Mouse (Mus musculus): ENCODE measurements around the gene Coq6. TPM values are rescaled to one million over a fixed set of nuclear protein-coding genes. Genes with fewer than 3 reads are reported as not detected.

Coq6 gene
- polyA plus RNA-seq, 1 experiment from 2014 or later, result 41.5 TPM

DNA sequence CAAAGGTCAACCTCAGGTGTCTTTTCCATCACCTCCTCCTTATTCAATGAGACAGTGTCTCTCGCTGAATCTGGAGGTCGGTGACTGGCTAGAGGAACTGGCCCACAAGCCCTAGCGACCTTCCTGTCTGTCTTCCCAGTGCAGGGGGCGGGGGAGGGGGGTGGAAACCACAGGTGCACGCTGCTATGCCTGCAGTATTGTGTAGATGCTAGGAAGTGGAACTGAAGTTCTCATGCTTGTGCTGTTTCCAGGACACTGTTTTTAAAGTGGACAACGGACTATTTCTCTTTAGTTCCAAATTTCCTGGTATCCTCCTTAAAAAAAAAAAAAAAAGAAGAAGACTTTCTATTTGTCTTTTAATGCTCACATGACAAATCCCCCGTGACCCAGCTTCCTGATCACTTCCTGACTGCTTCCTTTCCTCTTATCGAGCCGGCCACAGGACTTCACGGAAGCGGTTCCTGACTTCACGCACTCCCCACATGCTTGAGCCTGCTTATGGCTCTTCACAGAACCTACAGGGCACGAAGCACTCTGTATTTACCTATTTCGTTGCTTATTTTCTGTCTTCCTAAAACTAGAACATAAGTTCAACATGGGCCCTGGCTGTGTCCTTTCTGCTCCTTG is 27.4 kb downstream of the Coq6 start:
- ATAC-seq (ENCODE audit: low FRiP score) (no peak), DNase-seq (ENCODE audit: low spot score) (no peak)
- WGBS, result 77% methylated on average over 14 of the region's 14 CpGs
- no peaks in the 10 kb centered on the region for H3K27me3 ChIP-seq (ENCODE audit: control insufficient read depth, insufficient read depth, low read length)
- H3K4me2 ChIP-seq (replicated peaks), result no peak overlapping the region
- no peak overlapping the region for H3K27ac ChIP-seq
- H3K9ac ChIP-seq, result no peak overlapping the region
- no peak overlapping the region for H3K4me3 ChIP-seq (replicated peaks; ENCODE audit: low read length)
- no peaks in the 10 kb centered on the region for H3K9me3 ChIP-seq (ENCODE audit: control insufficient read depth, low read length)
- H3K4me1 ChIP-seq (replicated peaks; ENCODE audit: control insufficient read depth, insufficient read depth, low read length), result no peaks in the 10 kb centered on the region
- H3K36me3 ChIP-seq (replicated peaks; ENCODE audit: control insufficient read depth, insufficient read depth), result peaks cover 8% of the 10 kb centered on the region; the same call in 1 of the 2 replicates

DNA sequence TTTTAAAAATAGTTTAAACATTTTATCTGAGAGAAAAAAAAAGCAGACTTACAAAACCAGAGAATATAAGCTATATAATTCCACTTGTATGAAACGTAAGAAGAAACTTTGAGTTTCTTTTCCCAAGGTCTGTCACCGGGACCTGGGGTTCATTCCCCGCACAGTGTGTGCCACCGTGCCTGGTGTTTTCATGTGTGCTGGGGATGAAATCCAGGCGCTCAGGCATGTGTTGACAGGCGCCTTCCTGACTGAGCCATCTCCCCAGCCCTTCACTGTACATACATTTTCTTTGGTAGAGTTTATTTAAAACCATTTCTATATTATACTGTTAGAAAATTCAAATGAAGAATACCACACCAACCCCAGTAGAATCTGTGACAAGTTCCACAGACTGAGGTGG is 28.9 kb downstream of the Coq6 start:
- ATAC-seq (ENCODE audit: low FRiP score), result no peak
- Histone ChIP-seq H3K27me3 (ENCODE audit: control insufficient read depth, insufficient read depth, low read length) (no peaks in the 10 kb centered on the region), H3K4me1 (replicated peaks; ENCODE audit: control insufficient read depth, insufficient read depth, low read length) (no peaks in the 10 kb centered on the region), H3K9me3 (ENCODE audit: control insufficient read depth, low read length) (no peaks in the 10 kb centered on the region), H3K4me3 (replicated peaks; ENCODE audit: low read length) (no peak overlapping the region), H3K27ac (no peak overlapping the region), H3K4me2 (replicated peaks) (no peak overlapping the region), H3K9ac (no peak overlapping the region), H3K36me3 (replicated peaks; ENCODE audit: control insufficient read depth, insufficient read depth) (0 out of 2 replicates have a peak, but pooled peaks cover 11% of the 10 kb centered on the region)
- WGBS, result 93% methylated on average over 6 of the region's 6 CpGs
- DNase-seq (ENCODE audit: low spot score), result no peak

DNA sequence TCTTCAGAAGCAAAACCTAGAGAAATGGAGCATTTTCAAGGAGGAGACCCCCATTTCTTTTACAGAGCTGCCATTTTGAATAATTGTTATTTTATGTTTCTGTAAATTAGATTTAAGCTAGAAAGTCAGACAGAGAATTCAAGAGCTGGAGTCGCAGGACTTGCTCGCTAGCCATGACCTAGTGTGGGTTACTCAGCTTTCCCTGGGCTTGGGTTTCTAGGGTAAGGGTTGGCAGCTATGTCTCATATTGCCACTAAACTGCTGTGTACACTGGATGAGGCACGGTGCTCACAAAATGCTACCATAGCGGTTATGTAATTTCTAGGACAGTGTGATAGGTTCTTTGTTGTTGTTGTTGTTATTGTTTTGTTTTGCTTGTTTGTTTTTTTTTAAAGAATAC is 31.2 kb downstream of the Coq6 start:
- H3K4me2 ChIP-seq (replicated peaks), result no peak overlapping the region
- no peaks in the 10 kb centered on the region for H3K9me3 ChIP-seq (ENCODE audit: control insufficient read depth, low read length)
- H3K36me3 ChIP-seq (replicated peaks; ENCODE audit: control insufficient read depth, insufficient read depth), result 0 out of 2 replicates have a peak, but pooled peaks cover 7% of the 10 kb centered on the region
- H3K4me3 ChIP-seq (replicated peaks; ENCODE audit: low read length), result no peak overlapping the region
- H3K4me1 ChIP-seq (replicated peaks; ENCODE audit: control insufficient read depth, insufficient read depth, low read length), result no peaks in the 10 kb centered on the region
- ATAC-seq (ENCODE audit: low FRiP score) (no peak), DNase-seq (ENCODE audit: low spot score) (no peak)
- no peaks in the 10 kb centered on the region for H3K27me3 ChIP-seq (ENCODE audit: control insufficient read depth, insufficient read depth, low read length)
- WGBS, result 96% methylated on average over 4 of the region's 4 CpGs
- no peak overlapping the region for H3K9ac ChIP-seq
- no peak overlapping the region for H3K27ac ChIP-seq

DNA sequence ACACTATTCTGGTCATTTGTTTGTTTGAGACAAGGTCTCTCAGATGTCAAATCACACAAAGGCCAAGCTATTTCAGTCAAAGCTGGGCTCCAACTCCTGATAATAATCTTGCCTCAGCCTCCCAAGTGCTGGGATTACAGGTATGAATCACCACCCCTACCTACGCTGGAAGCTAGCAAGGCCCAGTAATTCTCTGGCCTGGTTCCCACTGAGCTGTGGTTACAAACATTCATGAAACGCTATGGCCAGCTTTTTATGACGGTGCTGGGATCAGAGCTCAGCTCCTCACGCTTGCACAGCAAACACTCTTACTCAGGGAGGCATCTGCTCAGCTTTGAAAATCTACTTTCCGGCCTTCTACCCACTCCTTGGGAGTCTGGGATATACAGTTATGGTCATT is 32.4 kb downstream of the Coq6 start:
- DNase-seq (ENCODE audit: low spot score) (no peak), ATAC-seq (ENCODE audit: low FRiP score) (no peak)
- Histone ChIP-seq H3K4me2 (replicated peaks) (no peak overlapping the region), H3K27ac (no peak overlapping the region), H3K9ac (no peak overlapping the region), H3K27me3 (ENCODE audit: control insufficient read depth, insufficient read depth, low read length) (no peaks in the 10 kb centered on the region), H3K36me3 (replicated peaks; ENCODE audit: control insufficient read depth, insufficient read depth) (0 out of 2 replicates have a peak, but pooled peaks cover 7% of the 10 kb centered on the region), H3K4me1 (replicated peaks; ENCODE audit: control insufficient read depth, insufficient read depth, low read length) (no peaks in the 10 kb centered on the region), H3K4me3 (replicated peaks; ENCODE audit: low read length) (no peak overlapping the region), H3K9me3 (ENCODE audit: control insufficient read depth, low read length) (no peaks in the 10 kb centered on the region)
- 89% methylated on average over 5 of the region's 5 CpGs for WGBS

DNA sequence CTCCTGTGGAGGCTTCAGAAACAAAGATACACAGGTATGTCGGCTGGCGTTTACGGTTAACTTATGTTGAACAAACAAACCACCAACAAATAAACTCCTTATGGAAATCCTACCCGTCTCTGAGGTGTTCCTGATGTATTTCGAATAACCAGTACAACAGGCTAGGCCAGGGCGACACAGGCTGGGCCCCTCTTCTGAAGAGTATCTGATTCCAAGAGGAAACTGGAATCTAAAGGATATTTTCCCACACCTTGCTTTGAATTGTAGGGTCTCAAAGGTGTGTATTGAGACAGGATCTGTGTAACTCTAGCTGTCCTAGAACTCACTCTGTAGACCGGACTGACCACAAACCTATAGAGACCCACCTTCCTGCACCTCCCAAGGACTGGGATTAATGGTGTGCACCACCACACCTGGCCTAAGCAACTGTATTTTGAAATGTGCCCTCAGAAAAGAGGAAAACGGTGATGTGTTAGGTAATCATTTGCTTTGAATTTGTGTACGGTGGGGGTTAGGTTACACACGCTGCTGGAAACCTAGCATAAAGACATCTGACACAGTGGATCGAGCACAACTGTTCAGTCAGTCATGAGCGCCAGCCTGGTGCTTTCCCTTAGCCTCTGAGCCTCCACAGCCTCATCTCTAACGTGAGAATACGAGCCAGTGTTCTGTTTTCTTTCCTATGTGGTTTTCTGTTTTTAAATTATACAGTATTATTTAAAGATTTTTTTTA is 35.7 kb downstream of the Coq6 start:
- H3K4me2 ChIP-seq (replicated peaks), result no peak overlapping the region
- ATAC-seq (ENCODE audit: low FRiP score), result no peak
- no peaks in the 10 kb centered on the region for H3K27me3 ChIP-seq (ENCODE audit: control insufficient read depth, insufficient read depth, low read length)

DNA sequence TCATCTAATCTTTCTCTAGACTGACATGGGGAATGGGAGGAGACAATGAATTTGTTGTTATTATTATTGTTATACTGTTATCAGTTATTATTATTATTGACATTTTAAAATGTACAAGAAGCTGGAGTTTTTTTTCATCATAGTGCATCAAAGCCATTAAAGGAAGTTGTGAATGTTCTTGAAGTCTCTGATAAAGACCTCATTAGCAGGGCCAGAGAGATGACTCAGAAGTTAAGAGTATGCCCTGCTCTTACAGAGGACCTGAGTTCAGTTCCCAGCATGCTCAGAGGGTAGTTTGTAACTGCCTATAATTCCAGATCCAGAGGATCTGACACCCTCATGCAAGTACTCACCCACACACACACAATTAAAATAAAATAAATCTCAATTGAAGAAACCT is 36.2 kb downstream of the Coq6 start:
- no peaks in the 10 kb centered on the region for H3K27me3 ChIP-seq (ENCODE audit: control insufficient read depth, insufficient read depth, low read length)
- H3K4me2 ChIP-seq (replicated peaks), result no peak overlapping the region
- no peak overlapping the region for H3K27ac ChIP-seq
- H3K9ac ChIP-seq, result no peak overlapping the region
- no peak for ATAC-seq (ENCODE audit: low FRiP score)
- no peaks in the 10 kb centered on the region for H3K4me1 ChIP-seq (replicated peaks; ENCODE audit: control insufficient read depth, insufficient read depth, low read length)
- H3K9me3 ChIP-seq (ENCODE audit: control insufficient read depth, low read length), result no peaks in the 10 kb centered on the region
- no peak for DNase-seq (ENCODE audit: low spot score)
- H3K4me3 ChIP-seq (replicated peaks; ENCODE audit: low read length), result no peak overlapping the region
- H3K36me3 ChIP-seq (replicated peaks; ENCODE audit: control insufficient read depth, insufficient read depth), result 0 out of 2 replicates have a peak, but pooled peaks cover 4% of the 10 kb centered on the region

More for the DNA sequence above, 35.7 kb downstream of the Coq6 start:
- WGBS, result 92% methylated on average over 14 of the region's 14 CpGs
- Histone ChIP-seq H3K36me3 (replicated peaks; ENCODE audit: control insufficient read depth, insufficient read depth) (0 out of 2 replicates have a peak, but pooled peaks cover 4% of the 10 kb centered on the region), H3K27ac (no peak overlapping the region), H3K9ac (no peak overlapping the region), H3K4me3 (replicated peaks; ENCODE audit: low read length) (no peak overlapping the region), H3K4me1 (replicated peaks; ENCODE audit: control insufficient read depth, insufficient read depth, low read length) (no peaks in the 10 kb centered on the region), H3K9me3 (ENCODE audit: control insufficient read depth, low read length) (no peaks in the 10 kb centered on the region)
- DNase-seq (ENCODE audit: low spot score), result no peak

DNA sequence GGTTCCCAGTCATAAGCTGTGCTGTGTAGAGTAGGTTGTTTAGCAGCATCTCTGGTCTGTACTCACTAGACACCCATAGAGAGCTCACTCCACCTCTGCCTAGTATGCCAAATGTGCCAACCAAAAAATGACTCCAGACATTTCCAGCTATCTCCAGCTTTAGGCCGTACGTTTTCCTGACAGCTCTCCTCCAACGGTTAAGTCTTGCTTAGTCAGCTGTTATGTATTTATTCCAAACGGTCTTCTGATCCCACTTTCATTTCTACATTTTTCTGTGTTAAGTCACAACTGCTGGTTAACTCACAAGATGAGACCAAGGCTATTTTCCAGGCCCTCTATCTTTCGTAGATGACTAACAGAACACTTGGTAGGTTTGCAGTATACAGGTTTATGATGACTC is 37.2 kb downstream of the Coq6 start:
- 0 out of 2 replicates have a peak, but pooled peaks cover 4% of the 10 kb centered on the region for H3K36me3 ChIP-seq (replicated peaks; ENCODE audit: control insufficient read depth, insufficient read depth)
- 84% methylated on average over 5 of the region's 5 CpGs for WGBS
- DNase-seq (ENCODE audit: low spot score), result no peak
- H3K9ac ChIP-seq, result no peak overlapping the region
- H3K4me2 ChIP-seq (replicated peaks), result no peak overlapping the region
- H3K27ac ChIP-seq, result no peak overlapping the region
- no peak for ATAC-seq (ENCODE audit: low FRiP score)
- no peaks in the 10 kb centered on the region for H3K9me3 ChIP-seq (ENCODE audit: control insufficient read depth, low read length)
- H3K27me3 ChIP-seq (ENCODE audit: control insufficient read depth, insufficient read depth, low read length), result no peaks in the 10 kb centered on the region
- no peak overlapping the region for H3K4me3 ChIP-seq (replicated peaks; ENCODE audit: low read length)
- H3K4me1 ChIP-seq (replicated peaks; ENCODE audit: control insufficient read depth, insufficient read depth, low read length), result no peaks in the 10 kb centered on the region

DNA sequence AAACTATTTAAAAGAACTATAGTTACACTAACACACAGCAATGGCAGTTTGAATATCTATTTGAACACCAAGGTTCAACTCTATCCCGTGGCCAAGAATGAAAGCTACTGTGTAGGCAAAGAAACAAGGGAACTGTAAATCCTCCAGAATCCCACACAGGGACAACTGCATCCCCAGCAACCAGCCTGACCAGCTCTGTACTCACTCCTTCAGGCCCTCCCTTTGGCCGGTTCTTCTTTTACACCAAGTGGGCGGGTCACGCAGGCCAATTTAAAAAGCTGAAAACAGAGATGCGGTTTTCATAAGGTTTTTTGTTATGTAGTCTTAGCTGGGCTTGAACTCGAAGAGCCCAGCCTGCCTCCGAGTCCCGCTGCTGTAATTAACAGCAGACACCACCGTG is 37.7 kb downstream of the Coq6 start:
- H3K9me3 ChIP-seq (ENCODE audit: control insufficient read depth, low read length), result no peaks in the 10 kb centered on the region
- no peak overlapping the region for H3K27ac ChIP-seq
- DNase-seq (ENCODE audit: low spot score), result no peak
- H3K36me3 ChIP-seq (replicated peaks; ENCODE audit: control insufficient read depth, insufficient read depth), result 0 out of 2 replicates have a peak, but pooled peaks cover 3% of the 10 kb centered on the region
- H3K4me3 ChIP-seq (replicated peaks; ENCODE audit: low read length), result no peak overlapping the region
- no peak overlapping the region for H3K4me2 ChIP-seq (replicated peaks)
- 85% methylated on average over 9 of the region's 9 CpGs for WGBS
- ATAC-seq (ENCODE audit: low FRiP score), result no peak
- H3K9ac ChIP-seq, result no peak overlapping the region
- H3K4me1 ChIP-seq (replicated peaks; ENCODE audit: control insufficient read depth, insufficient read depth, low read length), result no peaks in the 10 kb centered on the region
- H3K27me3 ChIP-seq (ENCODE audit: control insufficient read depth, insufficient read depth, low read length), result no peaks in the 10 kb centered on the region

DNA sequence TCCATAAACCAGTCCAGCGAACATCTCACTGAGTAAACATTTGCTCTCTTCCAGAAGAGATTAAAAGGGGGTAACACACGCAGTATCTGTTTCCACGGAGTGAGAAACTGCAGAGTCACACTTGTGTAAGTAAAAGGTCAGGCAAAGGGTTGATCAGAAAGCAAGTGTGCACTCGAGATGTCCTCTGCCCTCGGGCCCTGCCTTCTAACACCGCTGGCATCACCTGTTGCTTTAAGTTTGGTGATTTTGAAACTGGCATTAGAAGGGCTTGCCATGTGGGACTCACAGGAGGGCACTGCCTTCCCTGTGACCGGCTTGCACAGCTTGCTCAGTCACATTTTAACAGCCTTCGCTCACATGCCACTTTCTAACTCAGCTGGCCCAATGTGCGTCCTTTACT is 38.2 kb downstream of the Coq6 start:
- Histone ChIP-seq H3K27me3 (ENCODE audit: control insufficient read depth, insufficient read depth, low read length) (no peaks in the 10 kb centered on the region), H3K4me2 (replicated peaks) (no peak overlapping the region), H3K27ac (no peak overlapping the region), H3K36me3 (replicated peaks; ENCODE audit: control insufficient read depth, insufficient read depth) (no peaks in the 10 kb centered on the region), H3K4me3 (replicated peaks; ENCODE audit: low read length) (no peak overlapping the region), H3K9me3 (ENCODE audit: control insufficient read depth, low read length) (no peaks in the 10 kb centered on the region), H3K9ac (no peak overlapping the region), H3K4me1 (replicated peaks; ENCODE audit: control insufficient read depth, insufficient read depth, low read length) (no peaks in the 10 kb centered on the region)
- ATAC-seq (ENCODE audit: low FRiP score) (no peak), DNase-seq (ENCODE audit: low spot score) (no peak)
- 82% methylated on average over 9 of the region's 9 CpGs for WGBS

All from hindbrain, embryonic 14.5 days (tissue).